ENCODE assay signal across 17 mouse cellular contexts in the genomic region with DNA sequence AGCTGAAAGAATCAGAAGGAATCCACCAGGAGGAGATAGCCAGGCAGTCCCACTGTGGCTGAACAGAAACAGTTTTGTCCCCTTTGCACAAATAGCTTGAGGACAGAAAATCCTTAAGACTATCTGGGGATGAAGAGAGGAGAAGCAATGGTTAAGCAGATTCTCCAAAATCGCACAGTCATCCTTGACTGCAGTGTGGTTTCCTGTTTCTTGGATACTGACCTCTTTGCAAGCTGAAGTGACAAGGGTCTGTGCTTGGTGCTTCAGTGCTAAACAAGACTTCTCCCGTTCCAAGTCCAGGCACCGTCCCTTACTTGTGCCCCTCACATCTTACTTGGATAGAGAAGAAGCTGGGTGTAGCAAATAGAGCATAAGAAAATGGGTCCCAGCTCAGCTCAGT.
DNase-seq lines count a peak whose midpoint lies in the region; ATAC-seq and TF ChIP-seq lines count a peak whose summit lies in the region.
"Had no signal": no experiment of that assay in that cellular context is flagged by ENCODE, and none has a peak within 500 bp of the region (broad histone marks: within the 10 kb centered on the region; RNA-seq: fewer than 3 reads in every experiment).

No protein-coding gene starts in this region.

- H3K4me3 ChIP-seq in lung, postnatal 0 days (ENCODE audit: low read depth, low read length) = no peak overlapping the region
- no peak overlapping the region for H3K4me3 ChIP-seq in midbrain, embryonic 10.5 days
- no peak overlapping the region for H3K4me3 ChIP-seq in hindbrain, postnatal 0 days (ENCODE audit: low read length)
- H3K4me3 ChIP-seq: forebrain, embryonic 15.5 days; heart, embryonic 15.5 days; limb, embryonic 13.5 days; liver, embryonic 15.5 days had no signal

- TF ChIP-seq CTCF in lung, postnatal 0 days (IDR thresholded peaks at IDR 0.05) = no peak
- no peak for TF ChIP-seq CTCF in hindbrain, postnatal 0 days (IDR thresholded peaks at IDR 0.05; ENCODE audit: low read depth)

- no peak overlapping the region for H3K4me2 ChIP-seq in lung, postnatal 0 days (replicated peaks; ENCODE audit: low read depth, low read length)
- no peak overlapping the region for H3K4me2 ChIP-seq in hindbrain, postnatal 0 days (ENCODE audit: low read depth, low read length)
- H3K4me2 ChIP-seq: forebrain, embryonic 15.5 days; heart, embryonic 15.5 days; limb, embryonic 13.5 days; liver, embryonic 15.5 days; midbrain, embryonic 11.5 days had no signal

- no peak for TF ChIP-seq EP300 in lung, postnatal 0 days (IDR thresholded peaks at IDR 0.05)

- H3K9me3 ChIP-seq in lung, postnatal 0 days (ENCODE audit: low read length) = no peaks in the 10 kb centered on the region
- no peaks in the 10 kb centered on the region for H3K9me3 ChIP-seq in midbrain, embryonic 10.5 days (replicated peaks)
- no peaks in the 10 kb centered on the region for H3K9me3 ChIP-seq in hindbrain, postnatal 0 days (ENCODE audit: low read length)
- H3K9me3 ChIP-seq: forebrain, embryonic 15.5 days; heart, embryonic 15.5 days; limb, embryonic 13.5 days; liver, embryonic 15.5 days had no signal

- peak; percentile 8 for DNase-seq in kidney, adult 18-20 months
- DNase-seq in kidney, postnatal 25 days = no peak
- DNase-seq in lung, postnatal 0 days (ENCODE audit: low spot score) = no peak
- DNase-seq in lung, postnatal 25 days (ENCODE audit: low spot score) = no peak
- no peak for DNase-seq in adrenal gland, adult (ENCODE audit: inconsistent age in 2 of 2, low spot score in 1 of 2)
- no peak for DNase-seq in midbrain, embryonic 10.5 days (ENCODE audit: low spot score)
- no peak for DNase-seq in hindbrain, postnatal 0 days (ENCODE audit: low spot score)
- DNase-seq: cerebellum, adult 2 months; heart, adult 18-20 months; layer of hippocampus, postnatal 36 days; spleen, adult 18-20 months had no signal

- 40% methylated on average over 3 of the region's 3 CpGs for WGBS in lung, postnatal 0 days
- WGBS in midbrain, embryonic 10.5 days = 86% methylated on average over 3 of the region's 3 CpGs
- WGBS in hindbrain, postnatal 0 days = 81% methylated on average over 3 of the region's 3 CpGs

- ATAC-seq in lung, postnatal 0 days = 0 out of 2 replicates have a peak, but pooled peaks have one; percentile 30
- peak; percentile 77 for ATAC-seq in megakaryocyte, adult 5-6 weeks (ENCODE audit: poor library complexity, severe bottlenecking)
- no peak for ATAC-seq in hindbrain, postnatal 0 days
- ATAC-seq: forebrain, embryonic 15.5 days had no signal

- H3K36me3 ChIP-seq in lung, postnatal 0 days (ENCODE audit: insufficient read depth, low read length) = no peaks in the 10 kb centered on the region
- H3K36me3 ChIP-seq in midbrain, embryonic 10.5 days = no peaks in the 10 kb centered on the region
- H3K36me3 ChIP-seq in hindbrain, postnatal 0 days (ENCODE audit: insufficient read depth, low read length) = no peaks in the 10 kb centered on the region
- H3K36me3 ChIP-seq: forebrain, embryonic 15.5 days; heart, embryonic 15.5 days; limb, embryonic 13.5 days; liver, embryonic 15.5 days had no signal

- H3K4me1 ChIP-seq in lung, postnatal 0 days (ENCODE audit: insufficient read depth, low read depth, low read length) = no peaks in the 10 kb centered on the region; the same call in 1 of the 2 replicates
- no peaks in the 10 kb centered on the region for H3K4me1 ChIP-seq in midbrain, embryonic 10.5 days
- H3K4me1 ChIP-seq in hindbrain, postnatal 0 days (ENCODE audit: insufficient read depth, low read length) = no peaks in the 10 kb centered on the region
- H3K4me1 ChIP-seq: forebrain, embryonic 15.5 days; heart, embryonic 15.5 days; liver, embryonic 15.5 days had no signal

- no peak overlapping the region for H3K9ac ChIP-seq in lung, postnatal 0 days (replicated peaks; ENCODE audit: low read depth)
- no peak overlapping the region for H3K9ac ChIP-seq in hindbrain, postnatal 0 days (replicated peaks; ENCODE audit: low read length)
- H3K9ac ChIP-seq: forebrain, embryonic 15.5 days; heart, embryonic 15.5 days; limb, embryonic 13.5 days; liver, embryonic 15.5 days had no signal

- H3K27ac ChIP-seq in lung, postnatal 0 days (ENCODE audit: low read length) = no peak overlapping the region; the same call in 1 of the 2 replicates
- no peak overlapping the region for H3K27ac ChIP-seq in midbrain, embryonic 10.5 days (replicated peaks)
- no peak overlapping the region for H3K27ac ChIP-seq in hindbrain, postnatal 0 days
- H3K27ac ChIP-seq: forebrain, embryonic 15.5 days; heart, embryonic 15.5 days; limb, embryonic 13.5 days; liver, embryonic 15.5 days had no signal

- H3K27me3 ChIP-seq in lung, postnatal 0 days (replicated peaks; ENCODE audit: insufficient read depth, low read length) = no peaks in the 10 kb centered on the region
- no peaks in the 10 kb centered on the region for H3K27me3 ChIP-seq in midbrain, embryonic 10.5 days (ENCODE audit: low read depth, poor library complexity, severe bottlenecking)
- H3K27me3 ChIP-seq in hindbrain, postnatal 0 days (ENCODE audit: insufficient read depth, low read length) = no peaks in the 10 kb centered on the region
- H3K27me3 ChIP-seq: forebrain, embryonic 15.5 days; heart, embryonic 15.5 days; limb, embryonic 13.5 days; liver, embryonic 15.5 days had no signal
